Mouse (Mus musculus) liver, embryonic 14.5 days (tissue): Measurements from ENCODE around the gene Thra. TPM values are rescaled to one million over a fixed set of nuclear protein-coding genes. Genes with fewer than 3 reads are reported as not detected.

ENCODE experiments used
- ATAC-seq: fragments of 200-750 bp; cut with Nextera tagmentation; 2 replicates; pipeline ENCODE4 v1.8.0; 2017; ENCODE audit warnings: moderate number of reproducible peaks, mild to moderate bottlenecking, moderate library complexity; ENCODE audit not compliant: insufficient read depth
- DNase-seq, 3 experiments: peaks; one replicate each; pipeline ENCODE4 v3.0.0-alpha.2; 2012 to 2013; ENCODE audit warnings: low read depth in 3 of 3, low spot score in 3 of 3
- H3K27ac ChIP-seq: fragments of 300-500 bp; sonication (generic); 2 replicates; pipeline ENCODE4 v1.5.1; 2014; ENCODE audit warnings: moderate library complexity, mild to moderate bottlenecking, control low read depth, inconsistent platforms
- H3K27me3 ChIP-seq: fragments of 300-500 bp; sonication (generic); 2 replicates; pipeline ENCODE4 v1.6.1; 2014; ENCODE audit warnings: mild to moderate bottlenecking, low read length, moderate library complexity; ENCODE audit not compliant: control insufficient read depth, insufficient read depth
- H3K36me3 ChIP-seq: fragments of 300-500 bp; sonication (generic); replicated peaks from 2 replicates; pipeline ENCODE4 v1.6.1; 2014; ENCODE audit warnings: low read depth; ENCODE audit not compliant: control insufficient read depth, insufficient read depth
- H3K4me1 ChIP-seq, 2 experiments: fragments of 200-500 bp in 1 of 2; fragments of 300-500 bp in 1 of 2; sonication (generic) in 1 of 2; replicated peaks; 2 replicates each; pipeline ENCODE4 v1.6.1; 2012 to 2014; ENCODE audit warnings: antibody characterized with exemption in 1 of 2, inconsistent platforms in 1 of 2, low read length in 1 of 2; ENCODE audit not compliant: control insufficient read depth in 2 of 2, insufficient read depth in 2 of 2
- H3K4me2 ChIP-seq: fragments of 300-500 bp; sonication (generic); 2 replicates; pipeline ENCODE4 v1.6.1; 2014; ENCODE audit warnings: low read depth, mild to moderate bottlenecking, control low read depth, moderate library complexity
- H3K4me3 ChIP-seq, 2 experiments: fragments of 200-500 bp in 1 of 2; fragments of 300-500 bp in 1 of 2; sonication (generic) in 1 of 2; 2 replicates each; pipeline ENCODE4 v1.5.1; 2012 to 2014; ENCODE audit warnings: low read depth in 2 of 2, low read length in 2 of 2, mild to moderate bottlenecking in 2 of 2, control low read depth in 1 of 2, inconsistent platforms in 1 of 2, moderate library complexity in 1 of 2; ENCODE audit not compliant: insufficient read depth in 1 of 2
- H3K9ac ChIP-seq: fragments of 300-500 bp; sonication (generic); replicated peaks from 2 replicates; pipeline ENCODE4 v1.6.1; 2014; ENCODE audit warnings: mild to moderate bottlenecking, control low read depth, moderate library complexity
- H3K9me3 ChIP-seq: fragments of 300-500 bp; sonication (generic); 2 replicates; pipeline ENCODE4 v1.6.1; 2016; ENCODE audit warnings: low read length, mixed read lengths; ENCODE audit not compliant: control insufficient read depth
- CTCF ChIP-seq: IDR thresholded peaks from 2 replicates; pipeline ENCODE4 v1.5.1; 2016; ENCODE audit warnings: antibody characterized with exemption, low read depth, control low read depth
- EP300 ChIP-seq: IDR thresholded peaks from 2 replicates; pipeline ENCODE4 v1.6.1; 2016; ENCODE audit warnings: antibody characterized with exemption, low read depth
- WGBS: fragments of 180-500 bp; shearing (Covaris S2); extraction: QIAGEN DNeasy Blood & Tissue Kit; methylation state at CpG from one replicate; pipeline ENCODE4 v1.1.7; 2014; ENCODE audit not compliant: insufficient replicate concordance; 5-methylcytosine and 5-hydroxymethylcytosine counted together
- polyA plus RNA-seq, 2 experiments: library from polyadenylated mRNA; depleted of rRNA in 1 of 2; stranded (reverse) in 1 of 2; unstranded in 1 of 2; fragments of >200 nt; fragmentation: Nextera tagmentation in 1 of 2; extraction: Ambion mirVana in 1 of 2; gene quantifications; 2 replicates each; pipeline versions ENCODE4 v1.2.1 to v1.2.3; 2012 to 2014

The Thra gene
- polyA plus RNA-seq, 2 experiments = 8.3 to 15.6 TPM

- no peaks in the 10 kb centered on the region for H3K27me3 ChIP-seq
- under 1% methylated on average over 37 of the region's 37 CpGs for WGBS
- H3K4me3 ChIP-seq = peak overlapping the region in 1 of 2 experiments; percentile 33; a peak in 2 of 4 replicates
- H3K4me1 ChIP-seq = peaks cover 54 to 66% of the 10 kb centered on the region in 2 experiments
- H3K4me2 ChIP-seq = peak overlapping the region; percentile 62
- H3K27ac ChIP-seq = no peak overlapping the region; the same call in 1 of the 2 replicates
- no peaks in the 10 kb centered on the region for H3K9me3 ChIP-seq
- peak; percentile 97 to 98 (median 98) for DNase-seq
- peak overlapping the region; percentile 5; the same call in 1 of the 2 replicates for H3K9ac ChIP-seq
- peak; percentile 90 for ATAC-seq
- 0 out of 2 replicates have a peak, but pooled peaks have one; percentile 8 for TF ChIP-seq CTCF
- no peak for TF ChIP-seq EP300
- no peaks in the 10 kb centered on the region for H3K36me3 ChIP-seq
These were observed 33.3 kb downstream of the Thra start for GRCm38 (mm10) chr11:98773635-98774295.

- Histone ChIP-seq H3K27ac (peak within 1 kb of the TSS; percentile 35), H3K36me3 (no peaks in the 10 kb centered on the region), H3K9me3 (no peaks in the 10 kb centered on the region), H3K27me3 (no peaks in the 10 kb centered on the region), H3K4me1 (peaks cover 44 to 56% of the 10 kb centered on the region in 2 experiments), H3K4me2 (peak within 1 kb of the TSS; percentile 62), H3K4me3 (peak within 1 kb of the TSS; percentile 25 to 33), H3K9ac (no peak within 1 kb of the TSS; the same call in 1 of the 2 replicates)
- no peak for TF ChIP-seq EP300
- no peak for TF ChIP-seq CTCF
- no peak for ATAC-seq
- DNase-seq = no peak
- WGBS = 1% methylated on average over 22 of the region's 22 CpGs
These were observed 34.3 kb downstream of the Thra start, which contains the start of gene Nr1d1 for GRCm38 (mm10) chr11:98774582-98775347. Gene Nr1d1 (minus strand): TSS chr11:98775333.

- H3K9ac ChIP-seq = no peak overlapping the region; the same call in 1 of the 2 replicates
These were observed 35.1 kb downstream of the Thra start for GRCm38 (mm10) chr11:98775348-98776051.

GRCm38 (mm10) chr11:98776052-98776764 is 35.8 kb downstream of the Thra start:
- 42% methylated on average over 12 of the region's 12 CpGs for WGBS
- Histone ChIP-seq H3K4me1 (peaks cover 41 to 52% of the 10 kb centered on the region in 2 experiments), H3K27ac (no peak overlapping the region; the same call in 1 of the 2 replicates), H3K9ac (no peak overlapping the region), H3K4me2 (peak overlapping the region; percentile 62), H3K36me3 (no peaks in the 10 kb centered on the region), H3K4me3 (no peak overlapping the region; a peak in 1 of 4 replicates), H3K9me3 (no peaks in the 10 kb centered on the region), H3K27me3 (no peaks in the 10 kb centered on the region)
- TF ChIP-seq CTCF = no peak
- no peak for TF ChIP-seq EP300
- ATAC-seq (no peak), DNase-seq (no peak)

More at GRCm38 (mm10) chr11:98775348-98776051, 35.1 kb downstream of the Thra start:
- H3K36me3 ChIP-seq = no peaks in the 10 kb centered on the region
- no peak for TF ChIP-seq EP300
- peak overlapping the region; percentile 15 to 33 for H3K4me3 ChIP-seq
- ATAC-seq (peak; percentile 38), DNase-seq (peak; percentile 71 to 83 (median 76))
- H3K4me1 ChIP-seq = peaks cover 41 to 52% of the 10 kb centered on the region in 2 experiments
- 3% methylated on average over 15 of the region's 15 CpGs for WGBS
- peak overlapping the region; percentile 62 for H3K4me2 ChIP-seq
- no peaks in the 10 kb centered on the region for H3K27me3 ChIP-seq
- H3K9me3 ChIP-seq = no peaks in the 10 kb centered on the region
- peak overlapping the region; percentile 35 for H3K27ac ChIP-seq
